22 mouse cellular contexts compared by ENCODE assay signal in the genomic region with DNA sequence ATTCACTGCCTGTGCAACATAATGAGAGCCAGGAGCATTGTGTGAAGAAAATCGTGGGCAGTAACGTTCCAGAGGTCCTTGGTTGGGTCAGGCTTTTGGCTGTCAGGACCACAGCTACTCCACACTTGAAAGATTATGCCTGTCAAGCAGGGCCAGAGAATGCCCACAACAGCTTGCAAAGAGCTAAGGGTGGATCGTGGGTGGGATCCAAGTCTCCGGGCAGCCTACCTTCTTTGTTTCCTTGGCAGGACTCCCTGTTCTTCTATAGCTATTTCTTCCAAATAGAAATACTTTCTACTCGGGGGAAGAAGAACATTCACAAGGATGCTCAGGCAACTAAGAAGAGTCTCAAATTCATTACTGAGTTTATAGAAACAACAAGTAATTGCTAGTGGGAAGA. TPM values are rescaled to one million over a fixed set of nuclear protein-coding genes. Genes with fewer than 3 reads are reported as not detected.
"Had no signal": no experiment of that assay in that cellular context is flagged by ENCODE, and none has a peak within 500 bp of the region (broad histone marks: within the 10 kb centered on the region; RNA-seq: fewer than 3 reads in every experiment).

No protein-coding gene starts in this region.

- H3K4me1 ChIP-seq: kidney, embryonic 15.5 days; limb, embryonic 10.5 days; limb, embryonic 13.5 days; liver, embryonic 12.5 days; liver, embryonic 15.5 days; lung, embryonic 15.5 days; midbrain, embryonic 10.5 days; neural tube, embryonic 12.5 days; neural tube, embryonic 15.5 days had no signal

- DNase-seq: kidney, adult 11 months; liver had no signal

- H3K36me3 ChIP-seq: neural tube, embryonic 15.5 days had no signal

- H3K9ac ChIP-seq: kidney, embryonic 15.5 days; limb, embryonic 13.5 days; liver, embryonic 12.5 days; liver, embryonic 15.5 days; lung, embryonic 15.5 days; neural tube, embryonic 12.5 days; neural tube, embryonic 15.5 days had no signal

- H3K4me3 ChIP-seq: kidney, embryonic 15.5 days; left cerebral cortex, adult 2 months; limb, embryonic 10.5 days; limb, embryonic 13.5 days; liver, embryonic 12.5 days; liver, embryonic 15.5 days; lung, embryonic 15.5 days; megakaryocyte, embryonic 14.5 days; midbrain, embryonic 10.5 days; neural tube, embryonic 12.5 days; neural tube, embryonic 15.5 days had no signal

- H3K9me3 ChIP-seq: kidney, embryonic 15.5 days; limb, embryonic 10.5 days; limb, embryonic 13.5 days; liver, embryonic 12.5 days; liver, embryonic 15.5 days; lung, embryonic 15.5 days; megakaryocyte, embryonic 14.5 days; midbrain, embryonic 10.5 days; neural tube, embryonic 12.5 days; neural tube, embryonic 15.5 days had no signal

- H3K27me3 ChIP-seq: kidney, embryonic 15.5 days; limb, embryonic 13.5 days; liver, embryonic 12.5 days; liver, embryonic 15.5 days; lung, embryonic 15.5 days; megakaryocyte, embryonic 14.5 days; neural tube, embryonic 12.5 days; neural tube, embryonic 15.5 days had no signal

- ATAC-seq: liver, embryonic 12.5 days had no signal

- H3K27ac ChIP-seq: kidney, embryonic 15.5 days; left cerebral cortex, adult 2 months; limb, embryonic 10.5 days; limb, embryonic 13.5 days; liver, embryonic 12.5 days; liver, embryonic 15.5 days; lung, embryonic 15.5 days; midbrain, embryonic 10.5 days; neural tube, embryonic 12.5 days; neural tube, embryonic 15.5 days had no signal

- H3K4me2 ChIP-seq: kidney, embryonic 15.5 days; limb, embryonic 13.5 days; liver, embryonic 12.5 days; liver, embryonic 15.5 days; lung, embryonic 15.5 days; neural tube, embryonic 12.5 days; neural tube, embryonic 15.5 days had no signal

RNA-seq across cellular contexts. Expression of a gene that starts 56.5 kb away (rescaled TPM):
- total RNA-seq: layer of hippocampus, adult 8-10 months; layer of hippocampus, postnatal 10 days; layer of hippocampus, postnatal 36 days; left cerebral cortex, adult 2 months; left cerebral cortex, postnatal 25 days had no signal
- polyA plus RNA-seq: kidney, embryonic 15.5 days; limb, embryonic 10.5 days; limb, embryonic 13.5 days; liver, embryonic 12.5 days; liver, embryonic 15.5 days; lung, embryonic 15.5 days; midbrain, embryonic 10.5 days; midbrain, embryonic 14.5 days; neural tube, embryonic 12.5 days; neural tube, embryonic 15.5 days; small intestine, adult 2 months; spleen, adult 2 months; stomach, embryonic 16.5 days; thymus, postnatal 0 days had no signal
